Mouse (Mus musculus) hindbrain, embryonic 11.5 days (tissue): ENCODE results near the gene Gas7. TPM values are rescaled to one million over a fixed set of nuclear protein-coding genes. Genes with fewer than 3 reads are reported as not detected.

Experiments
- ATAC-seq: fragments of 200-750 bp; cut with Nextera tagmentation; 2 replicates; pipeline ENCODE4 v1.8.0; 2017; ENCODE audit warnings: mild to moderate bottlenecking, moderate TSS enrichment, moderate library complexity; ENCODE audit not compliant: low FRiP score
- DNase-seq: peaks from one replicate; pipeline ENCODE4 v3.0.0-alpha.2; 2015; ENCODE audit warnings: low spot score
- H3K27ac ChIP-seq: fragments of 300-500 bp; sonication (generic); 2 replicates; pipeline ENCODE4 v1.5.1; 2014; ENCODE audit warnings: mild to moderate bottlenecking, low read depth, low read length
- H3K27me3 ChIP-seq: fragments of 300-500 bp; sonication (generic); 2 replicates; pipeline ENCODE4 v1.6.1; 2014; ENCODE audit warnings: mild to moderate bottlenecking, low read length, moderate library complexity, mixed read lengths; ENCODE audit not compliant: control insufficient read depth, insufficient read depth
- H3K36me3 ChIP-seq: fragments of 300-500 bp; sonication (generic); 2 replicates; pipeline ENCODE4 v1.6.1; 2014; ENCODE audit warnings: mild to moderate bottlenecking, low read length, moderate library complexity, mixed read lengths; ENCODE audit not compliant: control insufficient read depth, insufficient read depth
- H3K4me1 ChIP-seq: fragments of 300-500 bp; sonication (generic); replicated peaks from 2 replicates; pipeline ENCODE4 v1.6.1; 2014; ENCODE audit warnings: low read length, mixed read lengths; ENCODE audit not compliant: control insufficient read depth, insufficient read depth
- H3K4me2 ChIP-seq: fragments of 300-500 bp; sonication (generic); replicated peaks from 2 replicates; pipeline ENCODE4 v1.6.1; 2014; ENCODE audit warnings: mild to moderate bottlenecking, low read depth, low read length
- H3K4me3 ChIP-seq: fragments of 300-500 bp; sonication (generic); 2 replicates; pipeline ENCODE4 v1.5.1; 2014; ENCODE audit warnings: low read depth, low read length
- H3K9ac ChIP-seq: fragments of 300-500 bp; sonication (generic); 2 replicates; pipeline ENCODE4 v1.6.1; 2014; ENCODE audit warnings: low read depth, low read length
- H3K9me3 ChIP-seq: fragments of 300-500 bp; sonication (generic); 2 replicates; pipeline ENCODE4 v1.6.1; 2016; ENCODE audit warnings: low read length; ENCODE audit not compliant: control insufficient read depth
- WGBS: fragments of 180-500 bp; shearing (Covaris S2); extraction: QIAGEN DNeasy Blood & Tissue Kit; methylation state at CpG from one replicate; pipeline ENCODE4 v1.1.7; 2014; 5-methylcytosine and 5-hydroxymethylcytosine counted together
- polyA plus RNA-seq: library from polyadenylated mRNA; unstranded; fragments of >200 nt; fragmentation: Nextera tagmentation; extraction: Ambion mirVana; gene quantifications from 2 replicates; pipeline ENCODE4 v1.2.1, GENCODE M21; 2014

The Gas7 gene
- polyA plus RNA-seq, 1 experiment from 2014 or later: 4.2 TPM

DNA sequence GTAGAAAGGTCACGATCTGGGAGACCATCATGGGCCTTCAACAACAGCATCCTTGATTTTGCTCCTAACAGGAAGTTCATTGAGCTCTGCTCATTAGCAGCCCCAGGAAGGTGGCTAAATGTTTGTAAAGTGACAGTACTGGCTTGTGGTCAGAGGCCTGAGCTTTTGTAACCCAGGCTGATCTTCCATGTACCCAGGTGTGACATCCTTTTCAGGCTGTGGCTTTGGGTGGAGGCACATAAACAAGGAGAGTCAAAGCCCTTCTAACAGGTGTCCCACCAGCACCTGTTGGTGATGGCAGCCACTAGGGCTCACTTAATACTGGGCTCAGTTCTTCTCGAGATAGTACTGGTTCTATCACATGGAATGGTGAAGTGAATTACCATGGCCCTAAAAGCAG is 67.4 kb downstream of the Gas7 start:
- H3K27me3 ChIP-seq: no peaks in the 10 kb centered on the region
- WGBS: 83% methylated on average over 2 of the region's 2 CpGs
- no peaks in the 10 kb centered on the region for H3K36me3 ChIP-seq
- H3K4me3 ChIP-seq: no peak overlapping the region
- H3K4me2 ChIP-seq: no peak overlapping the region
- H3K9me3 ChIP-seq: 0 out of 2 replicates have a peak, but pooled peaks cover 2% of the 10 kb centered on the region
- ATAC-seq (no peak), DNase-seq (no peak)
- H3K4me1 ChIP-seq: no peaks in the 10 kb centered on the region
- H3K27ac ChIP-seq: no peak overlapping the region
- H3K9ac ChIP-seq: no peak overlapping the region

DNA sequence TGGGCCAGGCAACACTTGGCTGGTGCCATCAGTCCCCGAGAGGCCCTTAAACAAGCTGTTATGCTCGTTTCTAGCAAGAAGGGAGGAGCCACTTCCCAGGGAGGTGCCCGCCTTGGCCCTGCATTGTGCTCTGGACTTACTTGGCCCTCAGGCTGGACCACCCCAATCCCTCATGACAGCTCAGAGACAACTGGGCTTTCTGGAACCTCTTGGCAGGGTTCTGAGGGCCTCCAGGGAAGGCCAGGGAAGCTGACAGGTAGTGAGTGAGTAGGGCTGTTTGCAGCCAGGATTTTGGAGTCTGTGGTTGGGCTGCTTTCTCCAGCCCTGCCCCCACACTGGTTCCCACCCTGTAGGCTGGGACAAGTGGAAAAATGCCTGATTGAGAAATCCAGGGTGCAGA is 68.6 kb downstream of the Gas7 start:
- no peak for DNase-seq
- Histone ChIP-seq H3K9me3 (no peaks in the 10 kb centered on the region), H3K4me1 (no peaks in the 10 kb centered on the region), H3K4me2 (no peak overlapping the region), H3K9ac (no peak overlapping the region), H3K27me3 (no peaks in the 10 kb centered on the region), H3K27ac (no peak overlapping the region), H3K36me3 (no peaks in the 10 kb centered on the region), H3K4me3 (no peak overlapping the region)
- WGBS: 37% methylated on average over 3 of the region's 3 CpGs
- ATAC-seq: no peak

DNA sequence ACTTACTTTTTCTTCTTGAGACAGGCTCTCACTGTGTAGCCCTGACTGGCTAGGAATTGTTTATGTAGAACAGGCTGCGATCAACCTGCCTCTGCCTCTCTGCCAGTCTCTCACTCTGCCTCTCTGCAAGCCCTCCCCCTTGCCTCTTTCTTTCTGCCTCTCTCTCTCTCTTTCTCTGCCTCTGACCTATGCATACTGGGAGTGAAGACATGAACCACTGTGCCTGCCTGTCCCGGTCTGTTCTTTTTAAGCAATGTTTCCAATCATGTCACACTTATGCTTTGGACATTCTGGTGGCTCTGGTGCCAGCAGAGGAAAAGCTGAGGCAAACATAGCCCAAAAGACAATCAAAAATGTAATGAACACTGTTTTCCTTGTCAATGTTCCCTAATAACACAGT is 69.5 kb downstream of the Gas7 start:
- no peaks in the 10 kb centered on the region for H3K9me3 ChIP-seq
- no peak overlapping the region for H3K27ac ChIP-seq
- 78% methylated on average over 2 of the region's 2 CpGs for WGBS
- no peak overlapping the region for H3K4me2 ChIP-seq
- H3K4me3 ChIP-seq: no peak overlapping the region
- H3K27me3 ChIP-seq: no peaks in the 10 kb centered on the region
- ATAC-seq (no peak), DNase-seq (no peak)
- no peaks in the 10 kb centered on the region for H3K36me3 ChIP-seq
- H3K9ac ChIP-seq: no peak overlapping the region
- H3K4me1 ChIP-seq: no peaks in the 10 kb centered on the region

DNA sequence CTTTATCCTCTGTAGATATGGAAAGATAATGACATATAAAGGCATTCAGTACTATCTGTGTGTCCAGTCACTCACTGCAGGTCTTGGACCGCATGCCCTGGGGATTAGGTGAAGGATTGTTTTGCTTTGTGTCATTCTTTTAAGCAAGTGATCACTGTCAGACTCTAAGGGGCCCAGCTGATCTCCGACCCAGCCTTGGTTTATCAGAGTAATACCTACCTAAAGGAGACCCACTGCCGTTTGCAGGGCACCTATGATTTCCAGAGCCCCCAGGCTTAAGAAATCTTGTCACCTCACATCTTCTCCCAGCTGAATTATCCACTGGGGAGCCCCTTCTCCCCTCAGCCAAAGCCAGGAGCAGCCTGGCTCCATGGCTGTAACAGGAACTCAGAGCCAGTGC is 70.6 kb downstream of the Gas7 start:
- WGBS: 76% methylated on average over 3 of the region's 3 CpGs

DNA sequence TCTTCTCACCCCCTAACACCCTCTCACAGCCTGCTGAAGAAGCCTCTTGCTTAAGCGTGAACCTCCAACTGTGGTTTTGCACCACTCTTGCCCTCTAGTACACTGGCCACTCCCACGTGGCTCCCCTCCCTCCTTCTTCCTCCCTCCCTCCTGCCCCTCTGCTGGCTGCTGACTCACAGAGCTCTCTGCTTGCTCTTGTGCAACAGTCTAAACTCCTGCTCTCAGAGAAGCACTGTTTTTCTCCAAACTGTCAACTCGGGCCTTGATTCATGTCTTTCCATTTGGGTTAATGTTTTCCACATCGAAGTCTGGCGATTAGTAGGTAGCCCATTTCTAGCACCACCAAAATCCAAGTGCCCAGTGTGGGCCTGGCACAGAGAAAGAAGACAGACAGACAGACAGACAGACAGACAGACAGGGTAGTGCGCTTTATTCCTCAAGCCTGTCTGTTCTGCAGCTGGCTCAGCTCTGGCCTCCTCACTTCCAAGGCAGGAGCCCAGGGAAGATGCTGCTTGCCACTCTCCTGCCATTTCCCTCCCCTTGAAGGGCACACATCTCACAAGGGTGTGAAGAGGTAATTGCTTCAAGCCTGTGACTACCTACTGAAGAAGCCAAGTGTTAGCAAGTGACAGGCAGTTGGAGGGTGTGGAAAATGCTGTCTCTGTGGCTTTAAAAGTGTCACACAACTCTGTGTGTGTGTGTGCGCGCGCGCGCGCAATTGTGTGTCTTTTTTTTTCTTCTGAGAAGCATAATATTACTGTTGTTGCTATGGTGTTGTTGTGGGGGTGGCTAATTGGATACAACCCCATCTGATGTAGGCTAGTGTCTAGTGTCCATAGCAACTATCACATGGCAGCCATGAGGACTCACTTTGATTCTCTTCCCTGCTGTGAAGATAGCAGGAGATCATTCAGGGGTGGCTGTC is 71.6 kb downstream of the Gas7 start:
- ATAC-seq (no peak), DNase-seq (no peak)
- no peaks in the 10 kb centered on the region for H3K9me3 ChIP-seq
- no peaks in the 10 kb centered on the region for H3K27me3 ChIP-seq
- H3K4me1 ChIP-seq: no peaks in the 10 kb centered on the region
- H3K9ac ChIP-seq: no peak overlapping the region
- 81% methylated on average over 12 of the region's 12 CpGs for WGBS
- no peak overlapping the region for H3K27ac ChIP-seq
- H3K4me2 ChIP-seq: no peak overlapping the region
- no peaks in the 10 kb centered on the region for H3K36me3 ChIP-seq
- H3K4me3 ChIP-seq: no peak overlapping the region

More for the DNA sequence above, 70.6 kb downstream of the Gas7 start:
- ATAC-seq: no peak
- Histone ChIP-seq H3K4me2 (no peak overlapping the region), H3K27me3 (no peaks in the 10 kb centered on the region), H3K4me1 (no peaks in the 10 kb centered on the region), H3K4me3 (no peak overlapping the region), H3K9me3 (no peaks in the 10 kb centered on the region), H3K36me3 (no peaks in the 10 kb centered on the region), H3K27ac (no peak overlapping the region), H3K9ac (no peak overlapping the region)
- DNase-seq: no peak

DNA sequence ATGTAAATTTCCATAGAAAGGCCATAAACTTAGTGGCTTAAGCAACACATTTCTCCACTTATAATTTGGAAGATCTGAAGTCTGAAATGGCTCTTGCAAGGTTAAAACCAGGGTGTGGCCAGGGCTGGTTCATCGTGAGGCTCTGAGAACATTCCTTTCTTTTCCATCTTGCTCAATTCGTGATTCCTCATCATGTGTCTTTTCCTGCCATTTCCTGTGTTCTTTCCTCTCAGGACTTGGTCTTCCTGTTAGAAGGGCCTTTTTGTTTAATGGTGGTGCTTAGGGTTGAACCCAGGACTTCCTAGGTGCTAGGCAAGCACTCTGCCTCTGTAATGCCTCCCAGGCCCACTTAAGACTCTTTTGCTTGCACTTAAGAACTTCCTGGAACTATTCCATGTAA is 76.0 kb downstream of the Gas7 start:
- Histone ChIP-seq H3K27ac (no peak overlapping the region), H3K36me3 (no peaks in the 10 kb centered on the region), H3K9me3 (no peaks in the 10 kb centered on the region), H3K9ac (no peak overlapping the region), H3K4me2 (no peak overlapping the region), H3K27me3 (no peaks in the 10 kb centered on the region), H3K4me3 (no peak overlapping the region), H3K4me1 (no peaks in the 10 kb centered on the region)
- WGBS: 79% methylated on average over 2 of the region's 2 CpGs
- ATAC-seq (no peak), DNase-seq (no peak)

DNA sequence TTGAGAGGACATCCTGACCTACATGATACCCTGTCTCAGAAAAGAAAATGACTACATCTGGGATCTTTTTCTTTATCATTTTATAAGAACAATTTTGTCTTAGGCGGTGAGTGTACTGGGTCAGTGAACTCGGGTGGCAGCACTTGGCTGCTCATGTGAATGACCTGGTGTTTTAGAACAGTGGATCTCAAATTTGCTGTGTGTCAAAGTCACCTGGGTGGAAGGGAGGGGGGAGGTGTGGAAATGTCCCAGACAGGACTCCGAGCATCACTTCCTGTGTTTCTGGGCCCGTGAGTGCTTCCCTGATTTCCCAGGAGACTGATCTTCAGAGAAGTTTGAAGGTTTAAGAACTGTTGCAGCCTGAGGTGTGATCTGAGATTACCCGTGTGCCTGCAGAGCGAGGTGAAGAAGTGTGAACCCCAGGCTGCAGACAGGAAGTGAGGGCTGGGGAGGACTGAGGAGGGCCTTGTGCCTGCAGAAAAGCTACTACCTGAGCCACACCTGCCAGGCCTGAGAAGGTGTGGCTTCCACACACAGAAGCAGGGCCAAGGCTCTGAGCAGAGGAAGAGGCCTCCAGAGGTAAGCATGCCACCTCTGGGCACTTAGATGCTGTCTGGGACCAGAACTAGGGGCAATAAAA is 76.8 kb downstream of the Gas7 start:
- H3K9ac ChIP-seq: no peak overlapping the region
- H3K27me3 ChIP-seq: no peaks in the 10 kb centered on the region
- H3K4me3 ChIP-seq: no peak overlapping the region
- no peaks in the 10 kb centered on the region for H3K36me3 ChIP-seq
- H3K4me1 ChIP-seq: no peaks in the 10 kb centered on the region
- H3K27ac ChIP-seq: no peak overlapping the region
- 76% methylated on average over 6 of the region's 6 CpGs for WGBS
- H3K4me2 ChIP-seq: no peak overlapping the region
- no peaks in the 10 kb centered on the region for H3K9me3 ChIP-seq
- no peak for ATAC-seq
- DNase-seq: no peak

DNA sequence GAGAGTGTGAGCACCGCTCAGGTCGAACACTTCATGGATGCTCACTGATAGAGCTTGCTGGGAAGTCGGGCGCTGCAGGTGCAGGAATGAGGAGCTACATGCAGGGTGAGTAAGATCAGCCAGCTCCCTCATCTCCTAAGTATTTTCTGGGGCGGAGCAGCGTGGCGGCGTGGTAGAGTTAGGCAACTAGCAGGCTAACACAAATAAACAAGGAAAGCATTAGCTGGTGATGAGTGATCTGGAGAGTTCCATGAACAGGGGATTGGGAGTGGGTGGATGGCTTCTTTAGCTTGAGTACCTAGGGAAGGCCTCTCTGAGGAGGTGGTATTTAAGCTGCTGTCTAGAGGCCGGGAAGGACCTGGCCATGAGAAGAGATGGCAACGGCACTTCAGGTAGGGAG is 77.5 kb downstream of the Gas7 start:
- H3K4me2 ChIP-seq: no peak overlapping the region
- no peak overlapping the region for H3K27ac ChIP-seq
- 73% methylated on average over 10 of the region's 10 CpGs for WGBS
- no peaks in the 10 kb centered on the region for H3K4me1 ChIP-seq
- H3K9ac ChIP-seq: no peak overlapping the region
- no peaks in the 10 kb centered on the region for H3K27me3 ChIP-seq
- no peak overlapping the region for H3K4me3 ChIP-seq
- no peaks in the 10 kb centered on the region for H3K9me3 ChIP-seq
- ATAC-seq (no peak), DNase-seq (no peak)
- no peaks in the 10 kb centered on the region for H3K36me3 ChIP-seq

DNA sequence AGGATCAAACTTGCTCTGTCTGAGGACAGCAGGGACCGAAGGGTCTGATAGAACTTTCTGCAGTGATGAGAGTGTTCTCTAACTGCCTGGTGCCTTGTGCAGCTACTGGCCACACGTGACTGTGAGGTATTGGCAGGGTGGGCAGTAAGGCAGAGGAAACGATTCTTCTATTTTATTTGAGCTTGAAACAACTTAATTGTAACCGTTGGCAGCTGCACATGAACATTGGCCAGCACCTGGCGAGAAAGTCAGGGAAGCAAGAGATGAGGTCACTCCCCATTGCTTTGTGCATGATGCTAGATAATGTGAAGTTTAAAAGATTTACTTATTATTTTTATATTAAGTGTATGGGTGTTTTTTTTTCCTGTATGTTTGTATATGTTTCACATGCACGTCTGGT is 77.9 kb downstream of the Gas7 start:
- 88% methylated on average over 6 of the region's 6 CpGs for WGBS

More for the DNA sequence above, 77.9 kb downstream of the Gas7 start:
- Histone ChIP-seq H3K4me2 (no peak overlapping the region), H3K9ac (no peak overlapping the region), H3K36me3 (no peaks in the 10 kb centered on the region), H3K27ac (no peak overlapping the region), H3K9me3 (no peaks in the 10 kb centered on the region), H3K4me3 (no peak overlapping the region), H3K4me1 (no peaks in the 10 kb centered on the region), H3K27me3 (no peaks in the 10 kb centered on the region)
- no peak for DNase-seq
- no peak for ATAC-seq
